Mouse (Mus musculus): ENCODE measurements around the gene Rbm48.
"Not testable (repeated sequence)": the region's sequence is repeated elsewhere in the genome, so short reads cannot be mapped to it uniquely, and the experiment has no call there.

The Rbm48 gene

GRCm38 (mm10) chr5:3596399-3596766 is at the start of gene Rbm48:
Gene Rbm48, minus strand, starts transcription at chr5:3596585.
- peak; percentile 89 for ATAC-seq (ENCODE audit: low TSS enrichment)

DNA sequence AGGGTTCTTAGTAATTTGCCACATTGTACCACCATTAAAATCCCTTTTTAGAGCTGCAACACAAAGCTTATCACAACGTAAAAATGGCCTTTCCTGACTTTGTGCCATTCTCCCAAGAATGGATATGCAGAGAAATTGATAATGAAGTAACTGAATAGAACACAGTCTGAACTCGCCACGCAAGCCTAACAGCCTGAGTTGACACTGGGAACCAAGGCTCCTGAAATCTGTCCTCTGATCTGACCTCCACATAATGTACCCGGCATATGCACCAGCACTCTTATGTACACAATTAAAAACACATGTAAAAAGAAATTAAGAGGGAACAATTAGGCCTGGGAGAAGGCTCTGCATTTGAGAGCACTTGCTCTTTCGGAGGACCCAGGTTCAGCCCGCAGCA is 48.9 kb upstream of the Rbm48 start:
- no peak for ATAC-seq (ENCODE audit: low TSS enrichment)

DNA sequence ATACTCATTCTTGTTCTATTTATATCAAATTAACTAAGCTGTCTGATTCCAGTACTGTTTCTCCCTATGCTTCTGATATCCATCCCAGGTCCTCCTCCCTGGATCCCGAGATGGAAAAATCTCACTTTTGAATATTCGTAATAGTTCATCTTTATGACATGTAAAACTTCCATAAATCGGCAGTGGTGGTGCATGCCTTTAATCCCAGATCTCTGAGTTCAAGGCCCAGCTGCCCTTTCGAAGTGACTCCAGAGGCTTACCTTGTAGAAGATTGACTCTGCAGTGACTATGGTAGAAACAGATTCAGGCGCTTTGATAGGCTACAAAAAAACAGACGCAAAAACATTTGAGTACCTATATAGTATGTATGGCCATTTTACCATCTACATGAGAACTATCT is 48.2 kb upstream of the Rbm48 start:
- no peak for ATAC-seq (ENCODE audit: low TSS enrichment)

DNA sequence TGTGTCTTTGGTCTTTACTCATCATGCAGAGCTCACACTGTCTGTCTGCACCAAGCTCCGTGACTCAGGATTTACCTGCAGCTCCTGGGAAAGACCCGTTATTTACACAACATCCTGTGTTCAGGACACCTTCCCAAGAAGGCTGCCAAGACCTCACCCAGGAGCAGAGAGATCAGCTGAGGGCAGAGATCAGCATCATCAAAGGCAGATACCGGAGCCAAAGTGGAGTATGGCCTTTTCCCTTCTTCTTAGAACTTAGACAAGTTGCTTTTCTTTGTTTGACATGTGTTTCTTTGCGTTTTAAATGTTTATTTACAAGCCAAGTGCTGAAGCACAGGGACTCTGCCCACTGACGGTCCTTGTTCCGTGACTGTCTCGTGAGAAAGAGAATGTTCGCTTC is 38.9 kb upstream of the Rbm48 start:
- ATAC-seq (ENCODE audit: low TSS enrichment): no peak

DNA sequence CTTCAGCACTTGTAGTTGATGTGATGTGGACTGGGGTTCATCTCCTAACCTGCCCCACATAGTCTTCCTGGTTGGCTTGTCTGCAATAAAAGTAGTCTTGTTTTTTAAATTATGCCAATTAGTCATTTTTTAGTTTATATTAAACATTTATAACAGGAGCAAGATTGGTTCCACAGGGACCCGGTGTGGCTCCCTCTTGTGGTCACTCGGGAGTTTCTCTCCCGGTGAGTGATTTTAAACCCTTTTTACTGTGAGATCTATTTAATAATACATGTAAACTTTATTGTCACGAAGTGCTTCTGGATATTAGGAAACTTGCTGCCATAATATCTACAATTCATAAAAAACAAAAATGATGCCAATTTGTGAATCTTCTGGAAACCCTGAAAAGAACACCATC is 37.6 kb upstream of the Rbm48 start:
- no peak for ATAC-seq (ENCODE audit: low TSS enrichment)

DNA sequence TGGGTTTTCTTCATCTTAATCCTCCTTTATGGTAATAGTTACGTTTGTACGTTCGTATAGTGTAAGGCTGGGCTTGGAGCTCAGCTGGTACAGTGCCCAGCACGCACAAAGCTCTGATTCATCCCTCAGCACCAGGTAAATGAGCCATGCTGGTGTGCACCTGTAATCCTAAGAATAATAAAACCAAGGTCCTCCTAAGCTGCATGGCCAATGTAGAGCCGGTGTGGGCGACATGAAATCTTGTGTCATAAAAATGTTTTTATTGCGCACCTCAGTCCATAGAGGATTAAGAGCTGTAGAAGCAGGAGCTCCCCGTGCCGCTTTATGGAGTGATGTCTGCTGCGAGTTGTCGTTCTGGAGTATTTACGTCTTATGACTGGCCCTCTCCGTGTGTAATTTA is 36.9 kb upstream of the Rbm48 start:
- ATAC-seq (ENCODE audit: low TSS enrichment): no peak

DNA sequence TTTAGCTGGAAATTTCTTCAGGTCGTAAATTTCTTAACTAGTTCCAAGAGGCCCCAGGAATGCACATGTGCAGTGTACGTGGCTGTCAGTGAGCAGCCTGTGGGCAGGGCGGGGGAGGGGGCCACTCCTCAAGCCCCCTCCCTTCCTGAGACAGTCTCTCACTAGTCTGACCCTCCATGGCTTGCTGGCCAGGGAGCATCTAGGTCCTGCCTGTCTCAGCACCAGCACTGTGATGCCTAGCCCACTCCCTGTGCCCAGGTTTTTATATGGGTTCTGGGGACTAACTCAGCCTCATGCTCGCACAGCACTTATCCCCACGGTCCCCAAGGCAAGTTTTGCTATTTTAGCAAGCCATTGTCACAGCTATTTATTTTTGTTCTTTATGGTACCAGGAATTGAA is 35.9 kb upstream of the Rbm48 start:
- no peak for ATAC-seq (ENCODE audit: low TSS enrichment)

DNA sequence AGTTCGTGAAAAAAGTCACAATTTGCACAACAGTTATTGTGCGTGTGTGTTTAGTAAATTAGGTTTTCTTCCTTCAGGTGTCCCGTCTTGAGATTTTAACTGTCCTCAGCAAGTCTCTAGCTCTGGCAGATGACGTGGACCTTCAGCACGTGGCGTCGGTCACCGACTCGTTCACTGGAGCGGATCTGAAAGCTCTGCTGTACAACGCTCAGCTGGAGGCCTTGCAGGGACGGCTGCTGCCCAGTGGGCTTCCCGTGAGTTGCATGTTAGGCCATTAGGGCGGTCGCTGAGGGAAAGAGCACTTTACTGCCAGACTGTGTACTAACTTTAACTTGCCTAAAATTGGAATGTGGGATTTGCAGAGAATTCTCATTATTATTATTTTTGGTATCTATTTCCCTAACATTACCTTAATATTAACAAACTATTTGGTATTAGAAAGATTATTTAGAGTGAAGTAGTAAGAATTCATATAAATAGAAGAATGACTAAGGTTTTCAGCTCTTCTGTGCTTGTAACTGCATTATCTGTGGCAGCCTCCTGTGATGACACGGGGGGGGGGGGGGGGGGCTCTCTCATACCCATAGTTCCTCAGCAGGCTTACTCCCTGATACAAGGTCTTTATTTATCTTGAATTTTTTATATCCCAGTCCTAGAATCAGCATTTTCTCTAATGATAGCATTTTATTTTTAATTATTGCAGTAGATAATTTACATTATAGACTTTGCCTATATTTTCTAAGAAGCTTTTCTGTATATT is 35.3 kb upstream of the Rbm48 start:
- no peak for ATAC-seq (ENCODE audit: low TSS enrichment)

DNA sequence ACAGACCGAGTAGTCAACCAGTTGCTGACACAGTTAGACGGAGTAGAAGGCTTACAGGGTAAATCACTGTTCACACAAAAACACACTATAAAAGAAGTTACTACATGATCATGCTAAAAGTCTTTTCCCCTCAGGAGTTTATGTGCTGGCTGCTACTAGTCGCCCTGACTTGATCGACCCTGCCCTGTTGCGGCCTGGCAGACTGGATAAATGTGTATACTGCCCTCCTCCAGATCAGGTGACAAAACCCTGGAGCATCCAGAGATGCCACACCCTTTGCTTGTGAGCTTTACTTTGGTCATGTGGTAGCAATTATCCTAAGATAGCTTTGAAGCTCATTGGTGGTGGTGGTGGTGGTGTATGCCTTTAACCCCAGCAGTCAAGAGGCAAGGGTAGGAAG is 33.7 kb upstream of the Rbm48 start:
- no peak for ATAC-seq (ENCODE audit: low TSS enrichment)

- ATAC-seq (ENCODE audit: low TSS enrichment): no peak
Measured at GRCm38 (mm10) chr5:3620486-3620885, 24.1 kb upstream of the Rbm48 start.

GRCm38 (mm10) chr5:3611835-3612234 is 15.4 kb upstream of the Rbm48 start:
- ATAC-seq (ENCODE audit: low TSS enrichment): not testable (repeated sequence)

DNA sequence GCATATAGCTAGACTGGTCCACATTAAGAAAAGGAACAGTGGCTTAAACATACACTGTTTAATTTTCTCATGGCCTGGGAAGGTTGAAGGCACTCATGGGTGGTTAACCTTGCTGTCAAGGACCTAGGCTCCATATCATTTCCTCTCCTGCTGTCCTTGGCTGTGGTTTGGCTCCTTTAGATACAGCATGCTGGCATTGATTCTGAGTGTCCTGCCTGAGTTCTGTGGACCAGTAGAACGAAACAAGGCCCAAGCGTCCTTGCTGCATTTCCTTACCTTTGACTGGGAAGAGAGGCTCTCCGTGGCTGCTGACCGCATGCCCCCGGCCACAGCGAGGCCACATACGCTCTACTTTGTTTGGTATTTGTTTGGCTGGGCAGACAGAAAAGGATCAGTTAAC is 12.9 kb upstream of the Rbm48 start:
- ATAC-seq (ENCODE audit: low TSS enrichment): no peak

DNA sequence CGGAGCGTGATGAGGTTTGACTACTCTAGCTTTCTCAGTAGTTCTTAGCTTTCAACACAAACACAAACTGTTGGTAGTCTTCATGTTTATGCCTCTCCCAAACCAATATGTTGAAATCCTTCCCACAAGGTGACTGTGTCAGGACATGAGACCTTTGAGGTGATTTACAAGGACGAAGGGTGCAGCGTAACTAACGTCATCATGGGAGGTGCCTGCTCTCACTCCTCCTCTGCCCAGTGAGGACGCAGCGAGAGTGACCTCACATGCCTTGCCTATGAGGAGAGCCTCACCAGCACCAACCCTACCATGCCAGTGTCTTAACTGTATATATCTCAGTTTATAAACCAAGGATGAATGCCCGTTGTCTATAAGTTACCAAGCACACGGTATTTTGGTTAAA is 10.7 kb upstream of the Rbm48 start:
- ATAC-seq (ENCODE audit: low TSS enrichment): no peak

GRCm38 (mm10) chr5:3600790-3601189 is 4.4 kb upstream of the Rbm48 start:
- ATAC-seq (ENCODE audit: low TSS enrichment): no peak

GRCm38 (mm10) chr5:3600298-3600697 is 3.9 kb upstream of the Rbm48 start:
- no peak for ATAC-seq (ENCODE audit: low TSS enrichment)

- no peak for ATAC-seq (ENCODE audit: low TSS enrichment)
Measured at GRCm38 (mm10) chr5:3598766-3599165, 2.4 kb upstream of the Rbm48 start.

DNA sequence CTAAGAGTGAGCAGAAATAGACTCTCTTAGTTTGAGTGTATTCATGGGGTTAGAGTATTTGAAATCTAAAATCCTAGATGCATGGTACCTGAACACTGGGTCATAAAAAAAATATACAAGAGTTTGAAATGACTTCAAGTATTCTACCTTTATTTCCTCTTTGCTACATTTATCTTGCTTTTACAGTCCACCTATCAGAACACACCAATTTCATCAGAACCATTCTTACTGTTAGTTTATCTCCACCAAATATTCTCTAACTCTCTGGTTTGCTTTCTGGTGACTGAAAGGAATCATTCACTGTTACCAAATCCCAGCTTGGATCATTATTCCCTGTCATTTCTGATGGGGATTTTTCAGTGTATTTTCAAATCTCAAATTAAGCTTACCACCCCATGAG is 786 bp upstream of the Rbm48 start:
- ATAC-seq (ENCODE audit: low TSS enrichment): no peak

DNA sequence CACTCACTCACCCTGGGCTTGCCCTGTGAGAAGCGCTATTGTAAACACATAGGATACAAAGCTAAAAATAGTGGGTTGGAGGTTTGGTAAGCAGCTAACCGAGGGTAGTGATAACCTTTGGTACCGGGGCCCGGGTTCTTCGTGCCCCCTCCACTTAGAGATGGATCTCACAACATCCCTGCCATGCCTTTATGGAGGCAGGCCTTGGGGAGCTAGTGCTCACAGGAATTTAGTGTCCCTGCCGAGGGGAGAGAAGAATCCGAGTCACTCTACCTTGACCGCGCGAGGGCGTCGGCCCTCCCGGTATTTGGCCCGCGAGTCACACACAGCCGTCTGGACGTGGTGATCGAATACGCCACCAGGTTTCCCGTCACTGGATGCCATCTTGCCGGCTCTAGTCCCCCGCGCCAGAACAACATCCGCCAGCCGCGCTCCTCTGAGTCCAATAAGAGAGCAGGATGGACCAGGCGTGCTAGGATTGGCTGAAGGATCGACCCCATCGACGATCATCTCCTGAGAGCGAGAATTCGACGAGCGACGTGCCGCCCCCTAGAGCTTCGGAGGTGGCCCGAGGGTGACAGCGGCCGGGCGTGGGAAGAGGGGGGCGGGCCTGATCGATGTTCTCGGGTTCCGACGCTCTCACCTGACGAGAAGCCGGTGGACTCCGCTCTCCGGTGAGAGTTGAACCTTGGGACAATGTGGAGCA is 539 bp downstream of the Rbm48 start, which contains the start of gene Pex1:
Pex1 (plus strand) TSS at position 374 of the 706 bp plus-strand sequence.
- peak; percentile 95 for ATAC-seq (ENCODE audit: low TSS enrichment)

DNA sequence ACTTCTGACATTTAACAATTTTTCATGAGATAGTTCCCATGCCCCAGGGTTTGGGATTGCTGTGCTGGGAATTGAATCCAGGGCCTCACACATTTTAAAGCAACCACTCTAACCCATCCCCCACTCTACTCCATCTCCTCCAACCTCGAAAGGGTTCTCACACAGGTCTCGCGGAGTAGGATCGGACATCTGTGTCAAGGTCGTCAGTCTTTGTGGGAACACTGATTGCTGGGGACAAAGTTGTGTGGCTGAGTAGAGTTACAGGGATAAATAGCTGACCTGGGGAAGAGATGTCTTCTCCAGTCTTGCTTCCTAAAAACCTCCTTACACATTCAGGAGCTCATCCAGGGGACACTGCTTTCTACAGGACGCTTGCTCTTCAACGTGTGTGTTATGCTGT is 17.3 kb downstream of the Rbm48 start:
- ATAC-seq (ENCODE audit: low TSS enrichment): no peak

DNA sequence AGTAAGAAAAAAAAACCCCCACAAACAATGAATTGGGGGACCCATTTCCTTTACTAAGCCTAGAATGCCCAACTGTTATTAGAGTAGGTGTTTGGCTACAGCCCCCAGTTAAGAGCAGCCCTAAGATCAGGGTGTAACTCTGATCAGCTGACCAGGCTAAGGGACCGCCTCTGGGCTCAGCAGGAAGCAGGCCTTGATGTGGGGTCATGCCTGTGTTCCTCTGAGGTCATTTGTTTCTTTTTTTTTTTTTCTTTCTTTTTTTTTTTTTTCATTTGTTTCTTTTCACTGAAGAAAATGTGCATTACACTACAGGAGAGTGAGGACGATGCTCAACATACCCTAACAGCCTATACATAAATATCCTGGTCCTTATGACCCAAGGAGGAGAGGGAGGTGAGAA is 18.4 kb downstream of the Rbm48 start:
- no peak for ATAC-seq (ENCODE audit: low TSS enrichment)

GRCm38 (mm10) chr5:3574825-3575224 is 21.6 kb downstream of the Rbm48 start:
- no peak for ATAC-seq (ENCODE audit: low TSS enrichment)

DNA sequence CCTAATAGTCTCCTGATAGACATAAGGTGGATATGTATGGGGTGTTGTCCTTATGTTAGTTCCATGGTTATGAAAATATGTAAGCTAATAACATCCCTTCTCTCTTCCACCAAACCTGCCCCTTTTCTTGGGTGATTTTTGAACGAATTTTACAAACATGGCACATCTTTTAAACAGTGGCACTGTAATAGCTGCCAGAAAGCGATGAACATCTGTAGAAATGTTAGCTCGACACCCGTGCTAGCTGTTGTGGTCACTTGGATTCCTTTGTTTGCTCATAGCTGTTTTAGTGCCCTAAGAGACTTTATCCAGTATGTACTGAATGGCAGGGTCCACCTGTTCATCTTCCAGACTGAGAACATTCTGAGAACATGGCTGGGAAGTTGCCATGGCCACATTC is 25.1 kb downstream of the Rbm48 start, which contains the start of gene 1700109H08Rik:
1700109H08Rik (plus strand) TSS at position 301 of the 400 bp plus-strand sequence.
- ATAC-seq (ENCODE audit: low TSS enrichment): no peak

GRCm38 (mm10) chr5:3554198-3554597 is 42.2 kb downstream of the Rbm48 start:
- ATAC-seq (ENCODE audit: low TSS enrichment): no peak

Data from frontal cortex, adult (tissue).